Mouse (Mus musculus) megakaryocyte progenitor cell, adult 5-6 weeks (primary cell): ENCODE results near the gene Tmem235. TPM values are rescaled to one million over a fixed set of nuclear protein-coding genes. Genes with fewer than 3 reads are reported as not detected.
"Not testable (repeated sequence)": the region's sequence is repeated elsewhere in the genome, so short reads cannot be mapped to it uniquely, and the experiment has no call there.

Experiments
- ATAC-seq: replicated peaks from 2 replicates; pipeline ENCODE4 v1.8.0; 2016; ENCODE audit warnings: mild to moderate bottlenecking, moderate TSS enrichment, inconsistent platforms; ENCODE audit not compliant: poor library complexity
- total RNA-seq, 2 experiments: library from RNA; stranded (forward) in 1 of 2; stranded (reverse) in 1 of 2; fragments of 157-497, 149-512 nt in 1 of 2; fragments of 200-1000 nt in 1 of 2; gene quantifications; 2 replicates each; pipeline versions ENCODE4 v1.2.3 to v1.2.4; 2015 to 2017

Gene Tmem235
- total RNA-seq (2015) (not detected in 2 replicates), total RNA-seq (2017) (not detected in 2 replicates)

DNA sequence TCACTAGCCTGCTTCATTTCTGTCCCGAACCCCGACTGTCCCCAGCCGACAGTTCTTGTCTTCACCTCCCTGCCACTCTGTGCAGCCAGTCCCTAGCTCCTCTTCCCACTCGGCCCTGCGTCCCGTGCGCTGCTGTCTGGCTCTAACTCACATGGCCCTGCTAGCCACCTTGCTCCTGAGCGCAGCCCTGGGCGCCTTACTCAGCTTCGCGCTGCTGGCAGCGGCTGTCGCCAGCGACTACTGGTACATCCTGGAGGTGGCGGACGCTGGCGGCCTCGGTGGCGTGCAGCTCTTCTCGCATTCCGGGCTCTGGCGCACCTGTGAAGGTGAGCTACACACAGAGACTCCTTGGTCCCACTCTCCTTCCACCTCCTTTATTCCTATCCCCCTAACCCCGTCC lies at the start of gene Tmem235:
Gene Tmem235, plus strand, starts transcription at position 152 of the 400 bp plus-strand sequence.
- ATAC-seq = peak; percentile 17

DNA sequence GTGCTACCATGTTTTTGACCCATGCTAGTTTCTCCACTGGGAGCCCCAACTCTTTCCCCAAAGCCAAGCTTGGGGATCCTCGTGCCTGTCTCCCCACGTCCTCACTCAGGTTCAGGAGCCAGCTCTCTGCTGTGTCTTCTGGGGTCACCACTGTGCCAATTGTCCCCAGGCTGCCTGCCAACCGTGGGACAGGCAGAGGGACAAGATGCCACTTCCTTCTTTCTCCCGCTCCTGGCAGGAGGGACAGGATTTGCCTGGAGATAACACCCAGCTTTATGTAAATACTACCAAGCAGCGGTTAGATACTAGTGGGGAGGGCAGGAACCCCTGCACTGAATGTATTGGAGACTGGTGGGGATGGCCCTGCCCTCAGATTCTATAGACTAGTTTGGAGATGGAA lies 46.7 kb upstream of the Tmem235 start:
- ATAC-seq = no peak

DNA sequence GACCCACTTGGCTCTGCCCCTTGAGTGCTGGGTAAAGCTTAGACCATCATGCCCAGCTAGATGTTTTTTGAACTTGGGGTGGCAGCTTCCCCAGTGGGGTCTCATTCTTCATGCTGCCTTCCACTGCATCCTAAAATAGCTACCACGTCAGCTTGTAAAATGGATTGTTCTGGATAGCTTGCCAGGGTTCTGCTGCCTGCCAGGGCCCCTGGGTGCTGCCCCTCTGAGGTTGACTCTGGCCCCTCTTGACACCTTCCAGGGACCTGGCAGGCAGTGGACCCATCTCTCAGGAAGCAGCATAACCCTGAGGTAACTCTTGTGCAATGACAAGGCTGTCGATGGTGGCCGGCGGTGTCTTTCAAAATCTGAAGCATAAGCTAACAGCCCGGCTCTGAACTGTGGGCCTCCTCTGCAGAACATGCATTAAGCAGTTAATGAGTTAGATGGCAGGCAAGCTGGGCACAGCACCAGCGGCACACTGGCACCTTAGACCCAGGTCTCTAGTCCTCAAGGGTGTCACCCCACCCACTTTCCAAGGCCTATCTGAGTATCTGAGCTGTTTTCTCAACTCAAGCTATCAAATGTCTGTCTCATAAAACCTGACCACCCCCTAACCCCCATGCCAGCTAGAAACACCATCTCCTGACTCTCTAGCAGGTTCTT lies 45.7 kb upstream of the Tmem235 start:
- no peak for ATAC-seq

- not testable (repeated sequence) for ATAC-seq
Observed at GRCm38 (mm10) chr11:117815850-117816249, 44.7 kb upstream of the Tmem235 start.

- ATAC-seq = peak; percentile 34
Observed at GRCm38 (mm10) chr11:117816389-117816996, 44.1 kb upstream of the Tmem235 start.

- ATAC-seq = no peak
Observed at GRCm38 (mm10) chr11:117819095-117819494, 41.5 kb upstream of the Tmem235 start.

DNA sequence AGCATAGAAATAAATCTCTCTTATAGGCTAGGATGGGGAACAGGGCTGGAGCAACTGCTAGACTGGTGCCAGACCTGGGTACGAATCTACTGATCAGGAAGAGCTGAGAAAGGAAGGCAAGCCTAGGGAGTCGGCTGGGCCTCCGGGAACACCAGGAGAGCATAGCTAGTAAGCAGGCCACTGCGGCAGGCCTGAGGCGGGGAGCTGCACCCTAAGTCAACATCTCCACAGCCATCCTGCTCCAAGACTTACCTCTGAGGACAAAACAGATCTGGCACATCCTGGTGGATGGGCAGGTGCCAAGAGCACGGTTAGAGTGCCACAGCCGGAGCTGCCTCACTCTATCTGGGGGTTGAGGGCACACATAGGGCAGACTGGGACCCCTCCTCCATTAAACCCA lies 40.4 kb upstream of the Tmem235 start:
- no peak for ATAC-seq

GRCm38 (mm10) chr11:117821868-117822267 lies 38.7 kb upstream of the Tmem235 start:
- no peak for ATAC-seq

GRCm38 (mm10) chr11:117822728-117823241 lies 37.8 kb upstream of the Tmem235 start:
- ATAC-seq = no peak

DNA sequence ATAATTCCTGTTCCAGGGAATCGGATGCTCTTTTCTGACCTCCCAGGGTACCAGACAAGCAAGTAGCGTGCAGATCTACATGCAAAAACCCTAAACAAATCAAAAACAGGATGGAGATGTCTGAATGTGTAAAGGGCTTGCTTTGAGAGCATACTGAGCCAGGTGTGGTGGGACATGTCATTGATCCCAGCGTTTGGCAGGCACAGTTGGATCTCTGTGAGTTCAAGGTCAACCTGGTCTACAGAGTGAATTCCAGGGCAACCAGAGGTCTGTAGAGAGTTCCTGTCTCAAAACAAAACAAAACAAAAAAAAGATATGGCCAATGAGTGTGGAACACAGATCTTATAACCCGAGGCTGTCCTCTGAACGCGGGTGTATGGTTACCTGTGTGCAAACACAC lies 37.1 kb upstream of the Tmem235 start:
- no peak for ATAC-seq

DNA sequence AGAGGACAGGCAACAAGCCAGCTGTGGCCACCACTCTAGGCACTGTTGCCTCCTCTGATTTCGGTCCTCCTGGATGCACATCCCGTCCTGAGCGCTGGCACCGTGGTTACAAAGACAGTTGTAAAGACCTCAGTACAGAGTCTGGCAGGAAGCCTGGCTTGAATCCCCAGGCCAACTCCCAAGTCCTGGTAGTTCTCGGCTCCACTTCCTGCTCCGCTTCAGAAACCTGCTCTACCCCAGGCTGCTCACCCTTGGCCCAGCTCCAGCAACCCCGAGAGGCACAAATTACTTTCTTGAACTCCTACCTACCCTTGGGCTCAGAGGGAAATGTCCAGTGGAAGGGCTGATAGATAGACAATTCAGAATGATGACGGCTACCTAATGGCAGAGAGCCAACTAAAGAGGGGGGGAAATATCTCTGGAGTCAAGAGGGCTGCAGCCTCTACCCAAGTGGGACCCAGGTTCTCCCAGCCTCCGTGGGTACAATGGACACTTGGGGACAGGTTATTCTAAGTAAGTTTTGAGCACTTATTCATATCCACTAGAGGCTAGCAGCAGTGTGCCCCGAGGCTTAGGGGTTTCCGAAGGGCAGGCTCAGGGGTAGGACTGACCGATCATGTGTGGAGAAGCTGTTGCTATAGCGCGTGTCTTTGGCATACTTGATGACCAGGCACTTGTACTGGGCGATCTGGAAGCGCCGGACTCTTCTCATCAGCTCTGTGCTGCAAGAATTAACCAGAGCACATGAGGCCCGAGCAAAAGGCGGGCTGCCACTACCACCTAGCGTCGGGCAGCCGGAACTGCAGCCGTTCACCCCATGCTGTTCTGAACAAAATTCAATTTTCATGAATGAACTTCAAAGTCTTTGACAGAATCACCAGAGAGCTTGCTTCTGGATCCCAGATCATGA lies 36.2 kb upstream of the Tmem235 start:
- ATAC-seq = peak; percentile 51

- ATAC-seq = peak; percentile 40
Observed at GRCm38 (mm10) chr11:117825333-117826101, 35.0 kb upstream of the Tmem235 start, which contains the start of the genes Afmid and Tk1. Afmid (plus strand) TSS chr11:117825924. Tk1 (minus strand) TSS chr11:117826092.

DNA sequence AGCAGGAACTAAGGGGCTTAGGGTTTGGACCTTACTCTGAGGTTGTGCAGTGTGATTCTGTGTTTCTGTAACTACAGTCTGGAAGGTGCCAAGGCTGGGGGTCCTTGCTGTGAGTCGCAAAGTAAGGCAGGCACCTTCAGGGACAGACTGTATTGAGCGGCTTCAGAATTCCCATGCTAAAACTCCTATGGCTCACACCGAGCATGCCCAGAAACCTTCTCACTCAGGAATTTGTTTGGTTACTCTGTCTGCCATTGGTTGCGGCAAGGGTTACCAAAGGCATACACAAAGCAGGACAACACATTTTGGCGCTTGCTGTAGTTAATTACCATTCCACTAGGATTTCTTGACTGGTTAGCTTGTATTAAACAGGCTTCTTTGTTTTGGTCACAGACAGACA lies 34.4 kb upstream of the Tmem235 start:
- ATAC-seq = no peak

DNA sequence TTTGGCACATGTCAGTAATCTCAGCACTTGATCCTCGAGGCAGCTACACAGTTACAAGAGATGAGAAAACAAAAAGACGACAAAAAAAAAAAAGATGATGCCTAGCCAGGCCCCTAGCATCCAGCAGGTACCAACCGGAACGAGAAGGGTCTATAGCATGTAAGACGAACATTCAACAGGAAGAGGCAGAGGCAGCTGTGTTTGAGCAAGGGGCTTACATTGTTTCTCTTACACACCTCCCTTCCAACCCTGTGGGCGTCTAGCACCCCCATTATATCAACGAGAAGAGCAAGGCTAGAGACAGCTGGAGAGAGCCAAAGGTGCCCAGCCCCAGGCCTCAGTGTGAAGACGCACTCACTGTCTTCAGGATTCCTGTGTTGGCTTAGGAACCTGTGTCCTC lies 33.6 kb upstream of the Tmem235 start:
- no peak for ATAC-seq

- ATAC-seq = no peak
Observed at GRCm38 (mm10) chr11:117827386-117827785, 33.2 kb upstream of the Tmem235 start.

DNA sequence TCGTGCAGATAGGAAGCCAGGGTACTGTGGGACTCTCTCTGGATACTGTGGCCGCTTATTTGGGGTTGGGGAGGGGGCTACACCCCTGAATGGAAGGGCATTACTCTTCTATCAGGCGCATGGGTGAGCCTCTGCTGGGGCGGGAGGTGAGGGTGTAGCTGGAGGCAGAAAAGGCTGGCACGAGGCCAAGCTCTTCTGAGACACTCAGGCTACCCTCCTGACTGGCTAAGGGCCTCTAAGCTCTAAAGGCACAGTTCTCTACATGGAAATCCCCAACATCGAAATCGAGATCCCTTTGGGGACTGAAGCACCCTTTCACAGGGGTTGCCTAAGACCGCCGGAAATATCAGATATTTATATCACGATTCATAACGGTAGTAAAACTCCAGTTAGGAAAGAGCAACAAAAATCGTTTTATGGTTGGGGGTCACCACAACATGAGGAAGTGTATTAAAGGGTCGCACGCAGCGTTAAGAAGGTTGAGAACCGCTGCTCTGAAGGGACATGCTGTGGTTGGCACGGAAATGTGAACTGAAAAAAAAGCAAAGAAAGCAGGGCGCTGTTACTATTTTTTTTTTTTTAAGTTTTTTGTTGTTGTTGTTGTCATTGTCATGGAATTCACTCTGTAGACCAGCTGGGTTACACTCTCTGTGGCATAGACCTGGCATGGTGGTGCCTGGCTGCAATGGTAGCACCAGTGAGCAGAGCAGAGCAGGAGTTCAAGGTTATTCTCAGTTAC lies 32.2 kb upstream of the Tmem235 start:
- ATAC-seq = no peak

DNA sequence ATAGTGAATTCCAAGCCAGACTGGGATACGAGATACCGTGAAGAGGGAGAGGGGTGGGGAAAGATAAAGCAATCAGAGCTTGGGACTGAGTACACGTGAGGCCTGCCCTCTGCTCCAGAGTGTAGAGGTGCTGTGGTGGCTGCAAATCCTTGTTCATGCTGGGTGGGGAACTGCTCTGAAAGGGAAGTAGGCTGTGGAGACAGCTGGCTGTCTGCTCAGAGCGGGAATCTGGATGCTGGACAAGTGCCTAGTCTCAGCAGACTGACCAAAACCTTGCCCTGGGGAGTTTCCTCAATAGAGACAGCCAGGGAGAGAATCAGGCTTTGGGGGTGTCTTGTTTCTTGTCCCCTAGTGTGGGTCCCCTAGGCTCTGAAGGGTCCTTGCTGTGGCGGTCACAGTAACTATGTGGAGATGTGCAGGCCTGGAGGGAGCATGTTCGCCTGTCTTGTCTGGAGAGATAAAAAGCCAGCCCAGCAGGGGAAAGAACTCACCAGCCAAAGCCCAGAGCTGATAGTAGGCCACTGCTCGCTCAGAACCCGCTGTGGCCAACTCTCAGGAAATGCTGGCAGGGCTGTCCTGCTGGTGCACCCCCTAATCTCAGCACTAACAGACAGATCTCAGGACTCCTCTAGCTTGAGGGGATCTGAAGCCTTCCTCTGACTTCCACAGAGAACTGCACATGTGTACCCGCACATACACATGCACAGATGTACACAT lies 31.5 kb upstream of the Tmem235 start:
- ATAC-seq = peak; percentile 37

DNA sequence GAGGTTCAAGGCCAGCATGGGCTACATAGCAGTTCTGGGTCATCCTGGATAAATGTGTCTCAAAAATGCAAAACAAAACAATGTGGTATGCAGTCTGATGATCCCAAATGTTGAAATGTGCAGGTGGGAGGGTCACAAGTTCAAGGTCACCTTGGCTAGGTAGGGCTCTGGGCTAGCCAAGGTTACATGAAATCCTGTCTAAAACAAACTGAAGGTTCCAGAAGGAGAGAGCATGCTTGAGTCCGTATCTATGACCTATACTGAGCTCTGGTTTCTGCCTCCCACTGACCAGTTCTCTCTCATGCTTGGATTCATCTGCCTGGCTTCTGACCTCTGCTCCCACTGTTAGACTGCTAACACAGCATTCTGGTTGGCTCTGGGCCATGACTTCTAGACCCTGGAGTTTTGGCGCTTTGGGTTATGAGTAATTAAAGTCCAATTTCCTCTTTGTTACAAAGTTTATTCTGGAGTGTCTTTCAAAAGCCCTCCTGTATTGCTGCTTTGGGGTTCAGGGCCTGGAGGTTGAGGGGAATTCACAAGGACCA lies 30.8 kb upstream of the Tmem235 start:
- ATAC-seq = no peak

DNA sequence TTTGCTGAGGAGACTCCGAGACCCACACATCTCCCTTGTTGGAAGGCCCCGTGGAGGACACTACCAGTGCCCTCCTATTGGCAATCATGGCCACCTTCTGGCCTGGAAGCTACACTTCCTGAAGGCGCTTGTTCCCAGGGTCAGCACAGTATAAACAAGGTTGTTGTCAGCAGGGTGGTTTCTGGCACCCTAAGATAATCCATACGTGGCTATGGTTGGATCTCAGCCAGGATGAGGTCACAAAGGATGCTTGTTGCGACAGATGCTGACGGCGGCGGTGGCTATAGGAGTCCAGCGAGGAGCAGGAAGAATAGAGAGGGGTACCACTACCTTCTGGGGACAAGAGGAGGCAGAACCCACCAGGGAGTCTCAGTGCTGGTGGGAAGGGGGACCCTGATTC lies 30.2 kb upstream of the Tmem235 start:
- peak; percentile 21 for ATAC-seq
